Comparison of ENCODE assay signal across 21 mouse cellular contexts in genomic region chr14:77248426-77248825, GRCm38 (mm10).
DNase-seq lines count a peak whose midpoint lies in the region; ATAC-seq lines count a peak whose summit lies in the region.
"Had no signal": no experiment of that assay in that cellular context is flagged by ENCODE, and none has a peak within 500 bp of the region (broad histone marks: within the 10 kb centered on the region; RNA-seq: fewer than 3 reads in every experiment).

No protein-coding gene starts in this region.

- H3K27ac ChIP-seq in embryonic facial prominence, embryonic 14.5 days (replicated peaks; ENCODE audit: low read depth, low read length): no peak overlapping the region
- H3K27ac ChIP-seq in embryonic facial prominence, embryonic 10.5 days (replicated peaks): no peak overlapping the region
- H3K27ac ChIP-seq in intestine, embryonic 16.5 days (ENCODE audit: low read length): 0 out of 2 replicates have a peak overlapping the region, but pooled peaks have one; percentile 4
- H3K27ac ChIP-seq in intestine, embryonic 15.5 days: no peak overlapping the region
- no peak overlapping the region for H3K27ac ChIP-seq in midbrain, embryonic 11.5 days (ENCODE audit: low read depth, low read length)
- H3K27ac ChIP-seq: heart, embryonic 10.5 days; midbrain, embryonic 10.5 days; neural tube, embryonic 13.5 days had no signal

- no peak overlapping the region; the same call in 1 of the 2 replicates for H3K4me2 ChIP-seq in embryonic facial prominence, embryonic 14.5 days (ENCODE audit: low read depth, low read length)
- no peak overlapping the region for H3K4me2 ChIP-seq in intestine, embryonic 16.5 days (ENCODE audit: low read depth, low read length)
- H3K4me2 ChIP-seq in intestine, embryonic 15.5 days (replicated peaks): no peak overlapping the region
- H3K4me2 ChIP-seq in midbrain, embryonic 11.5 days: no peak overlapping the region
- H3K4me2 ChIP-seq: neural tube, embryonic 13.5 days had no signal

- H3K9me3 ChIP-seq in embryonic facial prominence, embryonic 14.5 days (ENCODE audit: control insufficient read depth, low read length): peaks cover 6% of the 10 kb centered on the region; the same call in 1 of the 2 replicates
- H3K9me3 ChIP-seq in embryonic facial prominence, embryonic 10.5 days: 0 out of 2 replicates have a peak, but pooled peaks cover 5% of the 10 kb centered on the region
- no peaks in the 10 kb centered on the region for H3K9me3 ChIP-seq in intestine, embryonic 16.5 days (ENCODE audit: control insufficient read depth, low read length)
- H3K9me3 ChIP-seq in intestine, embryonic 15.5 days: no peaks in the 10 kb centered on the region
- H3K9me3 ChIP-seq in midbrain, embryonic 11.5 days (ENCODE audit: control insufficient read depth, low read length): no peaks in the 10 kb centered on the region; the same call in 1 of the 2 replicates
- H3K9me3 ChIP-seq: heart, embryonic 10.5 days; neural tube, embryonic 13.5 days had no signal

- H3K27me3 ChIP-seq in embryonic facial prominence, embryonic 14.5 days (replicated peaks; ENCODE audit: control insufficient read depth, insufficient read depth, low read length): no peaks in the 10 kb centered on the region
- no peaks in the 10 kb centered on the region for H3K27me3 ChIP-seq in embryonic facial prominence, embryonic 10.5 days (replicated peaks; ENCODE audit: low read depth, poor library complexity, severe bottlenecking)
- no peaks in the 10 kb centered on the region for H3K27me3 ChIP-seq in intestine, embryonic 16.5 days (replicated peaks; ENCODE audit: control insufficient read depth, insufficient read depth, low read length)
- H3K27me3 ChIP-seq in intestine, embryonic 15.5 days (replicated peaks): no peaks in the 10 kb centered on the region
- H3K27me3 ChIP-seq in midbrain, embryonic 11.5 days (ENCODE audit: control insufficient read depth, insufficient read depth, low read length): no peaks in the 10 kb centered on the region
- H3K27me3 ChIP-seq: neural tube, embryonic 13.5 days had no signal

- 41% methylated on average over 5 of the region's 5 CpGs for WGBS in embryonic facial prominence, embryonic 14.5 days
- 89% methylated on average over 5 of the region's 5 CpGs for WGBS in embryonic facial prominence, embryonic 10.5 days
- WGBS in intestine, embryonic 16.5 days: 55% methylated on average over 5 of the region's 5 CpGs
- 49% methylated on average over 5 of the region's 5 CpGs for WGBS in intestine, embryonic 15.5 days
- WGBS in midbrain, embryonic 11.5 days: 87% methylated on average over 5 of the region's 5 CpGs

- H3K4me1 ChIP-seq in embryonic facial prominence, embryonic 14.5 days (ENCODE audit: control insufficient read depth, insufficient read depth, low read length): peaks cover 10% of the 10 kb centered on the region
- peaks cover 22% of the 10 kb centered on the region for H3K4me1 ChIP-seq in embryonic facial prominence, embryonic 10.5 days
- H3K4me1 ChIP-seq in intestine, embryonic 16.5 days (ENCODE audit: control insufficient read depth, insufficient read depth, low read length): 0 out of 2 replicates have a peak, but pooled peaks cover 3% of the 10 kb centered on the region
- no peaks in the 10 kb centered on the region for H3K4me1 ChIP-seq in intestine, embryonic 15.5 days (replicated peaks)
- H3K4me1 ChIP-seq in midbrain, embryonic 11.5 days (ENCODE audit: control insufficient read depth, insufficient read depth, low read length): no peaks in the 10 kb centered on the region

- H3K36me3 ChIP-seq in embryonic facial prominence, embryonic 14.5 days (ENCODE audit: control insufficient read depth, insufficient read depth, low read length): no peaks in the 10 kb centered on the region
- no peaks in the 10 kb centered on the region for H3K36me3 ChIP-seq in embryonic facial prominence, embryonic 10.5 days (replicated peaks)
- no peaks in the 10 kb centered on the region for H3K36me3 ChIP-seq in intestine, embryonic 16.5 days (ENCODE audit: control insufficient read depth, insufficient read depth, low read length)
- no peaks in the 10 kb centered on the region for H3K36me3 ChIP-seq in intestine, embryonic 15.5 days
- H3K36me3 ChIP-seq in midbrain, embryonic 11.5 days (ENCODE audit: control insufficient read depth, insufficient read depth, low read length): no peaks in the 10 kb centered on the region
- H3K36me3 ChIP-seq: heart, embryonic 10.5 days; midbrain, embryonic 10.5 days; neural tube, embryonic 13.5 days had no signal

- peak; percentile 26 for DNase-seq in embryonic facial prominence, embryonic 14.5 days (ENCODE audit: low spot score)
- no peak for DNase-seq in embryonic facial prominence, embryonic 10.5 days (ENCODE audit: low spot score)
- peak; percentile 26 for DNase-seq in right cerebral cortex, postnatal 25 days
- DNase-seq in right cerebral cortex, postnatal 14 days: no peak
- no peak for DNase-seq in midbrain, embryonic 11.5 days (ENCODE audit: low spot score, missing footprints)
- DNase-seq: B cell, adult 2 months; cerebellum, adult 11 months; gastrocnemius, postnatal 36 days; heart, postnatal 10 days; kidney, adult 18-20 months; kidney, postnatal 10 days; liver; liver, postnatal 0 days; thymus, adult 2 months had no signal

- ATAC-seq in embryonic facial prominence, embryonic 14.5 days (ENCODE audit: low read depth): no peak
- ATAC-seq in intestine, embryonic 16.5 days: no peak
- ATAC-seq in intestine, embryonic 15.5 days: no peak
- no peak for ATAC-seq in monocyte, adult 5-6 weeks (replicated peaks; ENCODE audit: insufficient number of reproducible peaks, low FRiP score, low TSS enrichment, poor library complexity, severe bottlenecking)
- no peak for ATAC-seq in midbrain, embryonic 11.5 days (ENCODE audit: low FRiP score)
- ATAC-seq: hindbrain, embryonic 16.5 days; liver, postnatal 0 days had no signal

- no peak overlapping the region for H3K4me3 ChIP-seq in embryonic facial prominence, embryonic 14.5 days (ENCODE audit: low read depth, low read length)
- H3K4me3 ChIP-seq in embryonic facial prominence, embryonic 10.5 days: no peak overlapping the region
- H3K4me3 ChIP-seq in intestine, embryonic 16.5 days (ENCODE audit: low read length): no peak overlapping the region
- no peak overlapping the region for H3K4me3 ChIP-seq in intestine, embryonic 15.5 days (replicated peaks)
- no peak overlapping the region for H3K4me3 ChIP-seq in midbrain, embryonic 11.5 days (ENCODE audit: low read depth, low read length)
- H3K4me3 ChIP-seq: heart, embryonic 10.5 days; midbrain, embryonic 10.5 days; neural tube, embryonic 13.5 days had no signal

- H3K9ac ChIP-seq in embryonic facial prominence, embryonic 14.5 days (ENCODE audit: low read depth, low read length): no peak overlapping the region
- no peak overlapping the region for H3K9ac ChIP-seq in intestine, embryonic 16.5 days (ENCODE audit: low read depth, low read length)
- no peak overlapping the region for H3K9ac ChIP-seq in intestine, embryonic 15.5 days
- H3K9ac ChIP-seq in midbrain, embryonic 11.5 days (ENCODE audit: low read length): no peak overlapping the region
- H3K9ac ChIP-seq: liver, postnatal 0 days; neural tube, embryonic 13.5 days had no signal

Comparison
In these comparisons a context has a peak if more than half of its experiments do, and no peak if none do; other contexts are left out.
1. DNase-seq: peak in embryonic facial prominence, embryonic 14.5 days (single experiment) and right cerebral cortex, postnatal 25 days (single experiment); none in embryonic facial prominence, embryonic 10.5 days (single experiment), right cerebral cortex, postnatal 14 days (single experiment) and midbrain, embryonic 11.5 days (single experiment).